Mouse (Mus musculus) heart, adult 10 weeks (tissue): ENCODE results near the gene Nat8f7. TPM values are rescaled to one million over a fixed set of nuclear protein-coding genes. Genes with fewer than 3 reads are reported as not detected.

ENCODE experiments used
- polyA plus RNA-seq: library from polyadenylated mRNA; stranded (reverse); fragments of 350-450 nt; fragmentation: Illumina TruSeq; extraction: RNeasy Lipid Tissue Mini Kit (QIAGEN cat#74804); gene quantifications from one replicate; pipeline ENCODE4 v1.2.3, GENCODE M21; 2014; ENCODE audit warnings: low read depth, low replicate concordance

The Nat8f7 gene
- polyA plus RNA-seq, result not detected

DNA sequence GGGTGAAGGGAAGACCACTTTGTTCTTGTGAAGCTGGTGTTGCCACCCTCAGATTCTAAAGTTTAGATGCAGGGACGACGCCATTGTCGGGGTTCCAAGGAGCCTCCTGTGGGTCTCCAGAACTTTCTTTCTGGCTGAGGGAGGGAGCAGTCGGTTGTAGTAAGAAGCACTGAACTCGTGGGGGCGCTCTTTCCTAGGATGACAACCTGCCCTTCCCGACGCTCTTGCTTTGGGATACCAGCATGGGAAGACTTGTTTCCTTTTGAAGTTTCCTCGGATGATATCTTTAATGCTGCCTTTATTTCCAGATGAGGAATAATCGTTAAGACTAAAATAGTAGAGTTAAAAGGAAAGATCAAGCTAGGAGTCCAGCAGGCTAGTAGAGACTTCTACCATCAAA, at the start of gene Nat8f7:
TSS of gene Nat8f7 (minus strand) at position 101 of the 400 bp plus-strand sequence.

Other genes with a start within 250 kb of the Nat8f7 start
- gene Fbxo41, start 210.2 kb downstream of the Nat8f7 start, polyA plus RNA-seq, result not detected
- gene Egr4, start 199.6 kb downstream of the Nat8f7 start, polyA plus RNA-seq, result not detected
- 1.2 TPM for gene Alms1, start 125.7 kb downstream of the Nat8f7 start, polyA plus RNA-seq
- gene Nat8f3, start 52.5 kb upstream of the Nat8f7 start, polyA plus RNA-seq, result 3.0 TPM
- 0.42 TPM for gene Nat8f6, start 107.7 kb upstream of the Nat8f7 start, polyA plus RNA-seq
- not detected for gene Nat8f5, start 107.8 kb upstream of the Nat8f7 start, polyA plus RNA-seq
- gene Nat8, start 118.9 kb upstream of the Nat8f7 start, polyA plus RNA-seq, result not detected
- gene Nat8f2, start 156.0 kb upstream of the Nat8f7 start, polyA plus RNA-seq, result 0.34 TPM
- 1.6 TPM for gene Nat8f4, start 191.7 kb upstream of the Nat8f7 start, polyA plus RNA-seq
- 17.2 TPM for gene Tprkb, start 198.7 kb upstream of the Nat8f7 start, polyA plus RNA-seq
- 5.0 TPM for gene Nat8f1, start 202.5 kb upstream of the Nat8f7 start, polyA plus RNA-seq
- 73.6 TPM for gene Dusp11, start 248.5 kb upstream of the Nat8f7 start, polyA plus RNA-seq